Mouse (Mus musculus): ENCODE results near the gene Bloc1s5. TPM values are rescaled to one million over a fixed set of nuclear protein-coding genes. Genes with fewer than 3 reads are reported as not detected.
"Not testable (repeated sequence)": the region's sequence is repeated elsewhere in the genome, so short reads cannot be mapped to it uniquely, and the experiment has no call there.

Gene Bloc1s5
- 7.1 and 7.2 TPM in 2 replicates for polyA plus RNA-seq (2012; rRNA removed)

DNA sequence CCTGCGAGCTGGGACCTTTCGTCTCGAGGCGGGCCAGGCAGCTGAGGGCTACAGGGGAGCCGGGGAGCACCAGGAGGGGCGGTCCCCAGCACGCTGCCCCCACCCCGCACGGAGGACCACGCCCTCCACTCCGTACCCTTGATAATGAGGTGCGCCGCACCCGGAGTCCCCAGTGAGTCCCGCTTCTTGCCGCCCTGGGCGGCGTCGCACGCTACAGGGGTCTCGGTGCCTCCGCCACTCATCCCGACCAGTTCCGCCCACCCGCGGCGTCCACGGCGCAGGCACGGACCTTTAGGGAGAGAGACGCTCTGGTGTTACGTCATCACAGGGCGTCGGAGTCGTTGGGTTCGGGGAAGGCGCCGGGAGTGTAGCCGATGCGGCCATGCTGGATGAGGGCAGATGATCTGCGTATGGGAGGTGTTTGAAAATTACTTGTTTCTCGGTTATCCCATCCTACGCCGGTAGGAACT lies at the start of gene Bloc1s5:
TSS of gene Bloc1s5 (minus strand) at position 310 of the 470 bp plus-strand sequence.
- Histone ChIP-seq H3K4me1 (ENCODE audit: control insufficient read depth, insufficient read depth, low read length) (peaks cover 1% of the 10 kb centered on the region; the same call in 1 of the 2 replicates), H3K4me3 (ENCODE audit: insufficient read depth, low read length) (peak within 1 kb of the TSS; percentile 55), H3K27ac (ENCODE audit: insufficient read depth, low read length) (no peak within 1 kb of the TSS)
- TF ChIP-seq POLR2A (IDR thresholded peaks at IDR 0.05; ENCODE audit: extremely low read depth, insufficient read depth, low read length) = peak; percentile 69; the same call in 1 of the 2 replicates
- TF ChIP-seq CTCF (IDR thresholded peaks at IDR 0.05; ENCODE audit: extremely low read depth, insufficient read depth, low read length) = no peak

DNA sequence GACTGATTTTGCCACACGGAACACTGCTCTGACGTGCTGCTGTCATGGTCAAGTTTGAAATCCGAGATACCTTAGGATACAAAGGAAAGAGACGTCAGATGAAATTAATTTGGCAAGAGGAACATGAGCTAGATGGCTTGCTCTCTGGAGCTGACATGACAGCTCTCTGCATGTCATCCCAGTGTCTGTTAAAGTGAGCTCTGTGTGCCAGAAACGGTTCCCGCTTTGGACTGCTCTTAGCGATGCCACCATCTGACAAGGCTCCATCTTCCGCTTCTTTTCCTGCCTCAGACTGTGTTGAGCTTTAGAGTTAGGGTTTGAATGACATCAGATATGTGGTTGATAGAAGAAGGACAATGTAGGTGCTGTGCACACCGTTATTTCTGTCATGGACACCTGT lies 37.4 kb upstream of the Bloc1s5 start:
- no peaks in the 10 kb centered on the region for H3K4me1 ChIP-seq (ENCODE audit: control insufficient read depth, insufficient read depth, low read length)
- H3K4me3 ChIP-seq (ENCODE audit: insufficient read depth, low read length) = no peak overlapping the region
- H3K27ac ChIP-seq (ENCODE audit: insufficient read depth, low read length) = no peak overlapping the region
- TF ChIP-seq POLR2A (IDR thresholded peaks at IDR 0.05; ENCODE audit: extremely low read depth, insufficient read depth, low read length) (no peak), CTCF (IDR thresholded peaks at IDR 0.05; ENCODE audit: extremely low read depth, insufficient read depth, low read length) (no peak)

DNA sequence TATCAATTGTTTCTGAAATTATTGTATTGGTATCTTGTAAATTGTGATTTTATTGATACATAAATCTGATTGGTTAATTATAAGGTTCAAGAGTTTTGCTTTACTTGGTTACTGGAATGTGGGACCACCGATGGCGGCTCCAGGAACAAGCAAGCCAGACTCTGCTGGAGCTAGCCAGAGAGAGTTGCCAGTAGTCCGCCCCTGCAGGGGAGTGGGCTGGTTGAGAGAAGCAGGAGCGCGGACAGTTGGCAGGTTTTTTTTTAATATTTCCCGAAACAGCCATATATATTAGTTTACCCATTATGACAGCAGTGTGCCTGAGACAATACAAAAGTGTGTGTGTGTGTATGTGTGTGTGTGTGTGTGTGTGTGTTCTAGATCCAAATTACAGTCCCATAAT lies 36.5 kb upstream of the Bloc1s5 start:
- H3K4me1 ChIP-seq (ENCODE audit: control insufficient read depth, insufficient read depth, low read length); H3K27ac ChIP-seq (ENCODE audit: insufficient read depth, low read length); H3K4me3 ChIP-seq (ENCODE audit: insufficient read depth, low read length): not testable (repeated sequence)

DNA sequence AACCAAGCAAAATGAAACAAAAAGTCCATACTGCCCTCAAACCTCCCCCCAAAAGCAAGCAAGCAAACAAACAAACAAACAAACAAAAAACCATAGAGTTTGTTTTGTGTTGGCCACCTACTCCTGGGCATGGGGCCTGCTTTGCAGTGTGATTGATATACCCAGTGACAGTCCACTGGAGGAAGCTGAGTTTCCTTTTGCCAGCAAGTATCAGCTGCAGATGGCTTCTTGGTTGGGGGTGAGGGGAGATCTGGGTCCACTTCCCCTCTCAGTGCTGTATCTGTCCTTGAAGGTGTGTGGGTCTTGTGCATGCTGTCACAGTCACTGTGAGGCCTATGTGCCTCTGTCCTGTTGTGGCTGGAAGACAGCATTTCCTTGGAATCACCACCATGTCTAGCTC lies 35.1 kb upstream of the Bloc1s5 start:
- Histone ChIP-seq H3K4me1 (ENCODE audit: control insufficient read depth, insufficient read depth, low read length) (no peaks in the 10 kb centered on the region), H3K4me3 (ENCODE audit: insufficient read depth, low read length) (no peak overlapping the region), H3K27ac (ENCODE audit: insufficient read depth, low read length) (no peak overlapping the region)
- TF ChIP-seq POLR2A (IDR thresholded peaks at IDR 0.05; ENCODE audit: extremely low read depth, insufficient read depth, low read length) (no peak), CTCF (IDR thresholded peaks at IDR 0.05; ENCODE audit: extremely low read depth, insufficient read depth, low read length) (no peak)

DNA sequence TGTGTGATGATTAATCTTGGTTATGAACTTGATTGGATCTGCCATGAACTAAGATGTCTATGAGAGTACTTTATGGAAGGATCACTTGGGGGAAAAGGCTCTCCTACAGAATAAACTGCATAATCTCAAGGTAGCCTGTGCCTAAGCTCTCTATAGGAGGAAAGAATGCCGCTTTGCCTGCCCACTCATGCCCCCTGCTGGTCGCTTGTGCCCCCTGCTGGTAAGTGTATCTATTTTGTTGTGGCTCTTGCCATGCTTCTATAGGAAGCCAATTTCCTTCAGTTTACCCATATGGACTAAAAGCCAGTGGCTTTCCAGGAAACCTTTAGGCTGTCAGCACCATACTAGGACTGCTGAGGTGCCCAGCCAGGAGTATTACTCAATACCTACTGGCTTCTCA lies 33.6 kb upstream of the Bloc1s5 start:
- no peak overlapping the region for H3K4me3 ChIP-seq (ENCODE audit: insufficient read depth, low read length)
- no peaks in the 10 kb centered on the region for H3K4me1 ChIP-seq (ENCODE audit: control insufficient read depth, insufficient read depth, low read length)

DNA sequence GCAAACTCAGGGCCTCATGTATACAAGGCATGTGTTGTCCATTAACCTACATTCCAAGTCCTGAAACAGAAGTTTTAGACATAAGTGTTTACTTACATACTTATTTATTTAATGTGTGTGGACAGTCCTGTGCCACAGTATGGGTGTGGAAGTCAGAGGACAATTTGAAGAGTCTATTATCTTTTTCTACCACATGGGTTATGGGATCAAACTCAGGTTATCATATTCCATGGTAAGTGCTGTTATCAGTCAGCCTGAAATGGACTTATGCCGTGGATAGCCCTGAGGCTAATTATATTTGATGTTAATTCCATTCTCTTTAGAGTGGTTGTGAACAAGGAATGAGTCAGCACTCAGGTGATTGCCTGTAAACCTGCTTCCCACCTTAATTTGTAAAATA lies 29.8 kb upstream of the Bloc1s5 start:
- Histone ChIP-seq H3K4me3 (ENCODE audit: insufficient read depth, low read length) (no peak overlapping the region), H3K4me1 (ENCODE audit: control insufficient read depth, insufficient read depth, low read length) (no peaks in the 10 kb centered on the region), H3K27ac (ENCODE audit: insufficient read depth, low read length) (no peak overlapping the region)
- no peak for TF ChIP-seq POLR2A (IDR thresholded peaks at IDR 0.05; ENCODE audit: extremely low read depth, insufficient read depth, low read length)
- no peak for TF ChIP-seq CTCF (IDR thresholded peaks at IDR 0.05; ENCODE audit: extremely low read depth, insufficient read depth, low read length)

More for the DNA sequence above, 33.6 kb upstream of the Bloc1s5 start:
- TF ChIP-seq POLR2A (IDR thresholded peaks at IDR 0.05; ENCODE audit: extremely low read depth, insufficient read depth, low read length) (no peak), CTCF (IDR thresholded peaks at IDR 0.05; ENCODE audit: extremely low read depth, insufficient read depth, low read length) (0 out of 2 replicates have a peak, but pooled peaks have one; percentile 27)
- no peak overlapping the region for H3K27ac ChIP-seq (ENCODE audit: insufficient read depth, low read length)

DNA sequence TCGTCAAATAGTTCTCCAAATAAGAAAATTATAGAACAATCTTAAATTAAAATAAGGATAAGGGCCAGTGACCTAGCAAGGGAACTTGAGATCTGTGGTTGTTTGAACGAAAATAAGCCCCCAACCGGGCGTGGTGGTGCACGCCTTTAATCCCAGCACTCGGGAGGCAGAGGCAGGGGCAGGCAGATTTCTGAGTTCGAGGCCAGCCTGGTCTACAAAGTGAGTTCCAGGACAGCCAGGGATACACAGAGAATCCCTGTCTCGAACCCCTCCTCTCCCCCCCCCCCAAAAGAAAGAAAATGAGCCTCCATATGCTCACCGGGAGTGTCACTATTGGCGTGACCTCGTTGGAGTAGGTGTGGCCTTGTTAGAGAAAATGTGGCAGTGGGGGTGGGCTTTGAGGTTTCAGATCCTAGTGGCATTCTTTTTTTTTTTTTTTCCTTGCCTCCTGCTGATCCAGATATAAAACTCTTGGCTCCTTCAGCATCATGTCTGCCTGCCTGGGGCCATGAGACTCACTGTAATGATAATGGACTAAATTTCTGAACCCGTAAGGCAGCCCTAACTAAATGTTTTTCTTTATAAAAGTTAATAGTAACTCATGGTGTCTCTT lies 24.7 kb upstream of the Bloc1s5 start:
- Histone ChIP-seq H3K4me1 (ENCODE audit: control insufficient read depth, insufficient read depth, low read length) (peaks cover 2% of the 10 kb centered on the region; the same call in 1 of the 2 replicates), H3K4me3 (ENCODE audit: insufficient read depth, low read length) (no peak overlapping the region), H3K27ac (ENCODE audit: insufficient read depth, low read length) (no peak overlapping the region)
- TF ChIP-seq CTCF (IDR thresholded peaks at IDR 0.05; ENCODE audit: extremely low read depth, insufficient read depth, low read length) = no peak
- no peak for TF ChIP-seq POLR2A (IDR thresholded peaks at IDR 0.05; ENCODE audit: extremely low read depth, insufficient read depth, low read length)

DNA sequence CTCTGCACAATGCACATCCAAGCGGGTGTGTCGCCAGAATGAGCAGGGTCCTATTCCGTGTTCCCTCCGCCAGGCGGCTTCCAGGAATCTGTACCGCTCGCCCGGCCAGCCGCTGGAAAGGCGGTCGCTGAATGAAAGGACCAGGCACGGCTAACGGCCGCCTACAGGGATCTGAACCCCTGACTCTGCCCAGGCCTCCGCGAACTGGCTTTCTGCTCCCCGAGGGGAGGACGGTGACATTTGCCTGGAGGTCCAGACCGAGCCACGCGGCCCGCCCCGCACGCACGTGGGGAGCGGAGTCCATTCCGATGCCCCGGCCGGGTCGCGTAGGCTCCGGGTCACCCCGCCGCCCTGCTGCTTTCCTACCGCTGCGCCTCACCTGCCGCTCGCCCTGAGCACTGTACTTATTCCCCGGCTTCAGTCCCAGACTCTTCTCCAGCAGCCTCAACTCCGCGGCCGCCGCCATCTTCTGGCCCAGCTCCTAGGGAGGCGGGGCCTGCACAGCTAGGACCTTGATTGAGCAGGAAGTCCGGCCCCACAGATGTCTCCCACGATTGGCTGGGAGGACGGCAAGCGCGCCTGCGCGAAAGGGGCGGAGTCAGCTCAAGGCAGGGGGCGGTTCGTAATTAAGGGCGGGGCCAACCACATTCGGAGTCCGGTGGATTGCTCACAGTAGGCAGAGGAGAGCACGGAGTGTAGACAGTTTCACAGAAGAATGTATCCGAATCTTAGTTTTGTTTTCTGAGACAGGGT lies 23.8 kb upstream of the Bloc1s5 start, which contains the start of gene Eef1e1:
TSS of gene Eef1e1 (minus strand) at position 531 of the 753 bp plus-strand sequence.
- H3K4me1 ChIP-seq (ENCODE audit: control insufficient read depth, insufficient read depth, low read length) = peaks cover 2% of the 10 kb centered on the region; the same call in 1 of the 2 replicates
- peak within 1 kb of the TSS; percentile 81 for H3K4me3 ChIP-seq (ENCODE audit: insufficient read depth, low read length)
- H3K27ac ChIP-seq (ENCODE audit: insufficient read depth, low read length) = 0 out of 2 replicates have a peak within 1 kb of the TSS, but pooled peaks have one; percentile 22
- peak; percentile 40 for TF ChIP-seq CTCF (IDR thresholded peaks at IDR 0.05; ENCODE audit: extremely low read depth, insufficient read depth, low read length)
- peak; percentile 69 for TF ChIP-seq POLR2A (IDR thresholded peaks at IDR 0.05; ENCODE audit: extremely low read depth, insufficient read depth, low read length)

DNA sequence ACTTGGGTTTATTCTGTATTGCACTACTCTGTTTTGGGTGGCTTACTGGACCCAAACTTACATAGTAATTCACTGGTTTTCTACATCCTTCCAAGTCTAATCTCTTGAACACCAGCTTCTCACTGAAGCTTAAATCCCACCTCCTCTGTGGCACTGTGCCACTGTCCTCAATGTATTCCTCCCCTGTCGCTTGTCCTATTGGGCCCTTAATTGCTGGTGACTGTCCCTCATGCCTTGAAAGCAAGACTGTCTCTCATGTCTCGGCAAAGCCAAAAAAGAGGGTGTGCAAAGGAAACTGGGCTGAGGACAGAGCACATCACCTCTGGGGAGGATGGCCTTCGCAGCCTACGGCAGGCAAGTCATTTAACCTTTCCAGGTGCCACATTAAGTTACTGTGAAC lies 23.0 kb upstream of the Bloc1s5 start:
- H3K4me1 ChIP-seq (ENCODE audit: control insufficient read depth, insufficient read depth, low read length) = peaks cover 2% of the 10 kb centered on the region; the same call in 1 of the 2 replicates
- no peak for TF ChIP-seq CTCF (IDR thresholded peaks at IDR 0.05; ENCODE audit: extremely low read depth, insufficient read depth, low read length)
- TF ChIP-seq POLR2A (IDR thresholded peaks at IDR 0.05; ENCODE audit: extremely low read depth, insufficient read depth, low read length) = no peak
- peak overlapping the region; percentile 81 for H3K4me3 ChIP-seq (ENCODE audit: insufficient read depth, low read length)
- no peak overlapping the region for H3K27ac ChIP-seq (ENCODE audit: insufficient read depth, low read length)

DNA sequence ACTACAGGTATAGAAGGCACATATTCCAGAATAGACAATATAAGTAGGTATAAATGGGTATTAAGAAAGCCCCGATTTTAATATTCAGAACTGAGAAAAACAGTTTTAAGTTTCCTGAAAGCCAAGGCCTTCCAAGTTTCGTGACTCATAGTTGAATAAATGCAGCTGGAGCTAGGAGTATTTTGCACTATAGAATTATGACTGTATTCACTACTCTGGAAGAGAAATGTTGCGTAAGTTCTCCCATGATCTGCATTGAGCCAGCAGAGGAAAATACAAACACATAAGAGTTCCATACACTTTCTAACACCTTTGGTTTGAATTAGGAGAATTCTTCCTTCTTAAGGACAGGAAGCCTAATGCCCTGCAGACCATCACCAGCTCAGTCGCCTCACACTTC lies 15.4 kb upstream of the Bloc1s5 start:
- TF ChIP-seq POLR2A (IDR thresholded peaks at IDR 0.05; ENCODE audit: extremely low read depth, insufficient read depth, low read length) (no peak), CTCF (IDR thresholded peaks at IDR 0.05; ENCODE audit: extremely low read depth, insufficient read depth, low read length) (no peak)
- no peaks in the 10 kb centered on the region for H3K4me1 ChIP-seq (ENCODE audit: control insufficient read depth, insufficient read depth, low read length)
- H3K4me3 ChIP-seq (ENCODE audit: insufficient read depth, low read length) = no peak overlapping the region
- no peak overlapping the region for H3K27ac ChIP-seq (ENCODE audit: insufficient read depth, low read length)
